Mouse (Mus musculus): Measurements from ENCODE around the gene Sfswap. TPM values are rescaled to one million over a fixed set of nuclear protein-coding genes. Genes with fewer than 3 reads are reported as not detected.

Sfswap gene
- 21.3 and 21.7 TPM in 2 replicates for polyA plus RNA-seq (2015; fragmentation: Nextera tagmentation; extraction: Ambion mirVana)

GRCm38 (mm10) chr5:129500722-129501634, at the start of gene Sfswap:
Gene Sfswap, plus strand, starts transcription at chr5:129501221.
- ATAC-seq (ENCODE audit: low FRiP score, low TSS enrichment) (peak; percentile 81), DNase-seq (ENCODE audit: low spot score) (peak; percentile 79)
- Histone ChIP-seq H3K9ac (ENCODE audit: low read length) (peak within 1 kb of the TSS; percentile 93), H3K4me1 (replicated peaks; ENCODE audit: control insufficient read depth, insufficient read depth) (peaks cover 8% of the 10 kb centered on the region; the same call in 1 of the 2 replicates), H3K27me3 (ENCODE audit: control insufficient read depth, insufficient read depth, low read length) (no peaks in the 10 kb centered on the region), H3K4me3 (ENCODE audit: low read depth, low read length) (peak within 1 kb of the TSS; percentile 93), H3K9me3 (ENCODE audit: control insufficient read depth, low read length) (no peaks in the 10 kb centered on the region), H3K36me3 (ENCODE audit: control insufficient read depth, insufficient read depth, low read length) (peaks cover 8% of the 10 kb centered on the region; the same call in 1 of the 2 replicates), H3K27ac (replicated peaks) (peak within 1 kb of the TSS; percentile 80), H3K4me2 (replicated peaks; ENCODE audit: low read depth) (peak within 1 kb of the TSS; percentile 98)
- TF ChIP-seq EP300 (optimal IDR thresholded peaks at IDR 0.05) (peak; percentile 86), CTCF (IDR thresholded peaks at IDR 0.05; ENCODE audit: low read depth) (0 out of 2 replicates have a peak, but pooled peaks have one; percentile 11)
- under 1% methylated on average over 62 of the region's 66 CpGs for WGBS

DNA sequence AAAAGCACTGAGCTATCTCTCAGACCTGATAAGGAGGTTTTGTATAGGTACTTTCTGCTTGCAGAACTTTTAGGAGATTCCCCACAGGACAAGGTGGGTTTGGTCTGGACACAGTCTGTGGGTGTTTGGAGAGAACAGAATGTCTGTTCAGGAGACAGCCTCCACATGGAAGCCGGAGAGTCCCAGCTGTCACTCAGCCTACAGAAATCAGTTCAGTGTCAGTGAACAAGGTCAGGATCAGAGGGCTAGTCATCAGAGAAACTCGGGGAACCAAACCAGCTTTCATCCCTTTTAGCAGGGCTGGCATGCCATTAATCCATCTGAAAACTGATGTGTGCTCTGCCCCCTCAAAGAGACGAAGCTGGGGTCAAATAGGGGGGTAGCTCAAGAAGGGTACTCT, 48.5 kb upstream of the Sfswap start:
- Histone ChIP-seq H3K27ac (replicated peaks) (no peak overlapping the region), H3K4me2 (replicated peaks; ENCODE audit: low read depth) (no peak overlapping the region), H3K9ac (ENCODE audit: low read length) (no peak overlapping the region), H3K36me3 (ENCODE audit: control insufficient read depth, insufficient read depth, low read length) (no peaks in the 10 kb centered on the region), H3K4me3 (ENCODE audit: low read depth, low read length) (no peak overlapping the region), H3K27me3 (ENCODE audit: control insufficient read depth, insufficient read depth, low read length) (no peaks in the 10 kb centered on the region), H3K4me1 (replicated peaks; ENCODE audit: control insufficient read depth, insufficient read depth) (no peaks in the 10 kb centered on the region), H3K9me3 (ENCODE audit: control insufficient read depth, low read length) (no peaks in the 10 kb centered on the region)
- ATAC-seq (ENCODE audit: low FRiP score, low TSS enrichment) (no peak), DNase-seq (ENCODE audit: low spot score) (no peak)
- TF ChIP-seq EP300 (optimal IDR thresholded peaks at IDR 0.05): no peak
- no peak for TF ChIP-seq CTCF (IDR thresholded peaks at IDR 0.05; ENCODE audit: low read depth)
- 40% methylated on average over 3 of the region's 3 CpGs for WGBS

- no peaks in the 10 kb centered on the region for H3K4me1 ChIP-seq (replicated peaks; ENCODE audit: control insufficient read depth, insufficient read depth)
- ATAC-seq (ENCODE audit: low FRiP score, low TSS enrichment) (peak; percentile 95), DNase-seq (ENCODE audit: low spot score) (peak; percentile 75)
- H3K4me3 ChIP-seq (ENCODE audit: low read depth, low read length): peak overlapping the region; percentile 6; the same call in 1 of the 2 replicates
- peak; percentile 15; the same call in 1 of the 2 replicates for TF ChIP-seq CTCF (IDR thresholded peaks at IDR 0.05; ENCODE audit: low read depth)
- TF ChIP-seq EP300 (optimal IDR thresholded peaks at IDR 0.05): no peak
- no peaks in the 10 kb centered on the region for H3K27me3 ChIP-seq (ENCODE audit: control insufficient read depth, insufficient read depth, low read length)
- WGBS: 8% methylated on average over 13 of the region's 13 CpGs
- no peaks in the 10 kb centered on the region for H3K36me3 ChIP-seq (ENCODE audit: control insufficient read depth, insufficient read depth, low read length)
- H3K9me3 ChIP-seq (ENCODE audit: control insufficient read depth, low read length): no peaks in the 10 kb centered on the region
- H3K4me2 ChIP-seq (replicated peaks; ENCODE audit: low read depth): peak overlapping the region; percentile 18
- 0 out of 2 replicates have a peak overlapping the region, but pooled peaks have one; percentile 35 for H3K27ac ChIP-seq (replicated peaks)
- H3K9ac ChIP-seq (ENCODE audit: low read length): no peak overlapping the region
Measured at GRCm38 (mm10) chr5:129454802-129455528, 46.1 kb upstream of the Sfswap start.

GRCm38 (mm10) chr5:129455529-129455896, 45.5 kb upstream of the Sfswap start:
- Histone ChIP-seq H3K27ac (replicated peaks) (no peak overlapping the region), H3K4me1 (replicated peaks; ENCODE audit: control insufficient read depth, insufficient read depth) (no peaks in the 10 kb centered on the region), H3K4me2 (replicated peaks; ENCODE audit: low read depth) (no peak overlapping the region; the same call in 1 of the 2 replicates), H3K9me3 (ENCODE audit: control insufficient read depth, low read length) (no peaks in the 10 kb centered on the region), H3K27me3 (ENCODE audit: control insufficient read depth, insufficient read depth, low read length) (no peaks in the 10 kb centered on the region), H3K36me3 (ENCODE audit: control insufficient read depth, insufficient read depth, low read length) (no peaks in the 10 kb centered on the region), H3K9ac (ENCODE audit: low read length) (no peak overlapping the region), H3K4me3 (ENCODE audit: low read depth, low read length) (no peak overlapping the region)
- DNase-seq (ENCODE audit: low spot score) (no peak), ATAC-seq (ENCODE audit: low FRiP score, low TSS enrichment) (peak; percentile 49)
- WGBS: 15% methylated on average over 2 of the region's 2 CpGs
- no peak for TF ChIP-seq CTCF (IDR thresholded peaks at IDR 0.05; ENCODE audit: low read depth)
- no peak for TF ChIP-seq EP300 (optimal IDR thresholded peaks at IDR 0.05)

DNA sequence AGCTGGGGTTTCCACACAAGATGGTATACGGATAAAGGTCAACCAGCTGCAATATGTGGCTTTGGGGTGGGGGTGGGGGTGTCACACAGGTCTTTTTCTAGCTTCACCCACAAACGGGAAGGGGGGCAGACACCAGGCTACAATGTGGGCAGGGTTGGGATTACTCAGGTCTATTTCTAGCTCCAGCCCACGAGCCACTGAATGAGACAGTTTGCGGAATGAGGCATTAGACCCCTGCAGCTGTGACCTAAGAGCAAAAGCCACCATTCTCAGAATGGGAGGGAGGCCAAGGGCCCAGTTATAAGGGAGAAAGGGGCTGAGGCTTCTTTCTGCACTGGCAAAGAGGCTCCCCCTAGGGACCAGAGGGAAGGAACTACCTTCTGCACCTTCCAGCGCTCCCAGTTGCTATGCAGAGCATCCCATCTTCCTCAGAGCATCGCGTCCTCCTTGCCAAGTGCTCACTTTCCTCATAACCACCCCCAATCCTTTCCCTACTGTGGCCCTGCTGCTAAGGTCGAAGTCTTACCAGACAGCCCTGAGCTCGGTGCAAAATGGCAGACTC, 44.4 kb upstream of the Sfswap start:
- WGBS: 52% methylated on average over 9 of the region's 9 CpGs

More for the DNA sequence above, 44.4 kb upstream of the Sfswap start:
- Histone ChIP-seq H3K27ac (replicated peaks) (no peak overlapping the region), H3K9me3 (ENCODE audit: control insufficient read depth, low read length) (no peaks in the 10 kb centered on the region), H3K4me2 (replicated peaks; ENCODE audit: low read depth) (no peak overlapping the region), H3K4me1 (replicated peaks; ENCODE audit: control insufficient read depth, insufficient read depth) (no peaks in the 10 kb centered on the region), H3K9ac (ENCODE audit: low read length) (no peak overlapping the region), H3K4me3 (ENCODE audit: low read depth, low read length) (no peak overlapping the region), H3K27me3 (ENCODE audit: control insufficient read depth, insufficient read depth, low read length) (no peaks in the 10 kb centered on the region), H3K36me3 (ENCODE audit: control insufficient read depth, insufficient read depth, low read length) (no peaks in the 10 kb centered on the region)
- TF ChIP-seq EP300 (optimal IDR thresholded peaks at IDR 0.05): no peak
- TF ChIP-seq CTCF (IDR thresholded peaks at IDR 0.05; ENCODE audit: low read depth): peak; percentile 22; the same call in 1 of the 2 replicates
- DNase-seq (ENCODE audit: low spot score) (no peak), ATAC-seq (ENCODE audit: low FRiP score, low TSS enrichment) (no peak)

All from stomach, postnatal 0 days (tissue).